Mouse (Mus musculus) splenic B cell, adult 2 months (primary cell): ENCODE measurements around the gene Lgalsl.
A peak's percentile ranks its signal among the peaks of the same experiment; 100 is the strongest.

ENCODE experiments used
- DNase-seq: peaks from one replicate; pipeline ENCODE4 v3.0.0-alpha.2; 2011; ENCODE audit warnings: low read depth, low spot score
- H3K27me3 ChIP-seq: 2 replicates; pipeline ENCODE4 v1.6.1; 2012; ENCODE audit warnings: mild to moderate bottlenecking, low read length, moderate library complexity, mixed read lengths; ENCODE audit not compliant: control insufficient read depth, poor library complexity, insufficient read depth, severe bottlenecking
- H3K36me3 ChIP-seq: 2 replicates; pipeline ENCODE4 v1.6.1; 2012; ENCODE audit warnings: mild to moderate bottlenecking, low read length, moderate library complexity, mixed read lengths; ENCODE audit not compliant: control insufficient read depth, poor library complexity, insufficient read depth, severe bottlenecking

Lgalsl gene

GRCm38 (mm10) chr11:20830686-20831505 is at the start of gene Lgalsl:
TSS of gene Lgalsl (minus strand) at chr11:20831056.
- H3K36me3 ChIP-seq, result no peaks in the 10 kb centered on the region
- no peaks in the 10 kb centered on the region; the same call in 1 of the 2 replicates for H3K27me3 ChIP-seq
- DNase-seq, result peak; percentile 43

- Histone ChIP-seq H3K27me3 (no peaks in the 10 kb centered on the region), H3K36me3 (no peaks in the 10 kb centered on the region)
- DNase-seq, result no peak
These were observed 47.8 kb upstream of the Lgalsl start for GRCm38 (mm10) chr11:20878644-20879043.

GRCm38 (mm10) chr11:20877578-20878096 is 46.8 kb upstream of the Lgalsl start:
- no peaks in the 10 kb centered on the region for H3K36me3 ChIP-seq
- H3K27me3 ChIP-seq, result no peaks in the 10 kb centered on the region
- DNase-seq, result no peak

DNA sequence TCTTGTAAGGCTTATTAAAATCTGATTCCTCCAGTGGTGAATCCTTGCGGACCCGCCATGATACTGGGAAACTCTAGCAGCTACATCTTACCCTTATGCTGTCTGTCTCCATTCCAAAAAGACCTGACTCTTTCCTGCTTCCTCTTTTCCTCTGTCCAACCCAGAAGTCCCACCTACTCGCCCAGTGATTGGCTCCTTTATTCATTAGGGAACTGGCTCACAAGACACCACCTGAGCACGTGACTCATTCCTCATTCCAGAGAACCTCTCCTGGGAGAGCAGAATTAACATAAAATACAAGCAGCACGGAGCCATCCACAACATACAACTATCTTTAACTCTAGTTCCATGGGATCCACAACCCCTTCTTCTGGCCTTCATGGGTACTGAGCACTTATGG is 42.5 kb upstream of the Lgalsl start:
- no peaks in the 10 kb centered on the region for H3K27me3 ChIP-seq
- no peak for DNase-seq
- H3K36me3 ChIP-seq, result no peaks in the 10 kb centered on the region

DNA sequence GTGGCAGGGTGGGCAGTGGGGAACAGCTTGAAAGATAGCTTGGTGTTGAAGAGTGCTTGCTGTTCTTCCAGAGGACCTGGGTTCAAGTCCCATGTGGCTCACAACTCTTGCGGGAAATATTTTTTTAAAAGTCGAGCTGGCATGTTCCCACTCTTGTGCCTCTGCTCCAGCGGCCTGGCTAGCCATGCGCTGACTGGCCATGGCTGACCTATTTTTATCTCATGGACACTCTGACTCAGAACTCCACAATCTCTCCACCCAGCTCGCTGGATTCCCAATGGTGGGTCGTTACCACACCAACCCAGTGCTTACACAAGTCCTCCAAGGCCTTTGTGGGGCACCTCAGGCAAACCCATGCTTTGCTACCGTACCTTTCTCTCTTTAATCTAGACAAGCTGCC is 42.1 kb upstream of the Lgalsl start:
- no peaks in the 10 kb centered on the region for H3K27me3 ChIP-seq
- H3K36me3 ChIP-seq, result no peaks in the 10 kb centered on the region
- no peak for DNase-seq

GRCm38 (mm10) chr11:20872444-20872843 is 41.6 kb upstream of the Lgalsl start:
- no peak for DNase-seq
- H3K36me3 ChIP-seq, result no peaks in the 10 kb centered on the region
- no peaks in the 10 kb centered on the region for H3K27me3 ChIP-seq

GRCm38 (mm10) chr11:20869927-20870326 is 39.1 kb upstream of the Lgalsl start:
- no peak for DNase-seq
- no peaks in the 10 kb centered on the region for H3K27me3 ChIP-seq
- no peaks in the 10 kb centered on the region for H3K36me3 ChIP-seq

DNA sequence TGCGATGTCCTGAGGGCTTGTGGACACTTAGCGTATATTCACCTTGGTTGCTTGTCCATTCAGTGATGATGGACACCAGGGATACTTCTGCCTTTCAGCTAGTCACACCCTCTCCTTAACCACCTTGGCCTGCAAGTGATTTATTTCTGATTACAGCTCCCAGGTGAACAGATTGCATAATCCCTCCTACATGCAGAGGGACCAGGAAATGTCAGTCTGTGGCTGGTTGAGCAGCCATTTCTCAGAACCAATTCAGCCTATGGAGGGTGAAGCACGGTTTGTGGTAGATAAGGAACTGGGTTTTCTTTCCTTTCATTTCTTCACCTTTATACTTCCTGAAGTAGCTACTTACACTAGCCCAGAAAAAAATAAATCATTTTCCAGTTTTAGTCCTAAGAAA is 34.6 kb upstream of the Lgalsl start:
- DNase-seq, result no peak
- no peaks in the 10 kb centered on the region for H3K27me3 ChIP-seq

DNA sequence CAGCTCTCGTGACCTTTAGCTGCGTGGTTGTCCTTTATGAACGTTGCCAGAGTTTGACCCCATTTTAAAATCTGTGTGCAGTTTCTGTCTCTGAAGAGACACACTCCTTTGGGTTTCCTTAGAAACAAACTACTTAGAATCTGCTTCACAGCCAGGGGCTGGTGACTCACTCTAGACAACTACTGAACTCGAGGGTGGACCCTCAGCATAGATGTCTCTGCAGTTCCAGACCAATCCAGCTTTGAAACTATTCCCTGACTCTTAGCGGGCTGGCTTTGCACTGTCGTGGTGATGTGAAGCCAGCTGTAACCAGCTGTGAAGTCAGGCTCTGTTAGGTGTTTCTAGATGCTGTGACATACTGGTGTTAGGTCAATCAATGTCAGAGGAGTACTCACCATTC is 33.8 kb upstream of the Lgalsl start:
- Histone ChIP-seq H3K27me3 (no peaks in the 10 kb centered on the region), H3K36me3 (no peaks in the 10 kb centered on the region)
- no peak for DNase-seq

More for the DNA sequence above, 34.6 kb upstream of the Lgalsl start:
- no peaks in the 10 kb centered on the region for H3K36me3 ChIP-seq

DNA sequence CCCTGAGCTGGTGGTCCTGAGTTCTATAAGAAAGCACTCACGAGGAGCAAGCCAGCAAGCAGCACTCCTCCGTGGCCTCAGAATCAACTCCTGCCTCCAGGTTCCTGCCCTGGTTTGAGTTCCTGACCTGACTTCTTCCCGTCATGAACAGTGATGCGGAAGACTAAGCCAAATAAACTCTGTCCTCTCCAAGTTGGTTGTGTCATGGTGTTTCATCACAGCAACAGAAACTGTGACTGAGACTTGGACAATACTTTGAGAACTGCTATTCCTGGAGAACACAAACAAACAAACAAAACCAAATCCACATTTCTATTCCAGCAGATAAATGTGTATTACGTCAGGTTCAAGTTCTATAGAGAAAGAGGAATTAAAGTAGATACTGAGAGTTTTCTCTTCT is 31.2 kb upstream of the Lgalsl start:
- Histone ChIP-seq H3K36me3 (no peaks in the 10 kb centered on the region), H3K27me3 (no peaks in the 10 kb centered on the region)
- DNase-seq, result no peak

GRCm38 (mm10) chr11:20860351-20860750 is 29.5 kb upstream of the Lgalsl start:
- H3K27me3 ChIP-seq, result no peaks in the 10 kb centered on the region
- no peaks in the 10 kb centered on the region for H3K36me3 ChIP-seq

DNA sequence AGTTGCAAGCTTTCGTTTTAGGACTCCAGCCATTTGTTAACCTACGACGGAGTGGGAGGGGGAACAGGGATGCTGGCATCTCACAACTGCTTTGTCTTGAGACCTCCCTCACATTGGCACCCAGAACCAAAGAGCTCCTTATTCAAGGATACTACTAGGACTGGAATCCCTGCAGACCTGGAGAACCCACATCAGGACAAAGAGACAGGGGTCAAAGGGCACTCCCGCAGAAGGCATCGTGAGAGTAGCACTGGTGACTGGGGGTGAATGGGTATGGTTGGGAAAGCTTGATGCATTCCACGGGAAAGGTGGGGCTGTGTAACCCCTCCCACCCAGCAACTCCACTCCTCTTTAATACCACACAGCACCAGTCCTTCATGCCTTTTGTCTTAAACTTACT is 29.0 kb upstream of the Lgalsl start:
- H3K36me3 ChIP-seq, result no peaks in the 10 kb centered on the region
- no peak for DNase-seq
- no peaks in the 10 kb centered on the region for H3K27me3 ChIP-seq

More at GRCm38 (mm10) chr11:20860351-20860750, 29.5 kb upstream of the Lgalsl start:
- no peak for DNase-seq

DNA sequence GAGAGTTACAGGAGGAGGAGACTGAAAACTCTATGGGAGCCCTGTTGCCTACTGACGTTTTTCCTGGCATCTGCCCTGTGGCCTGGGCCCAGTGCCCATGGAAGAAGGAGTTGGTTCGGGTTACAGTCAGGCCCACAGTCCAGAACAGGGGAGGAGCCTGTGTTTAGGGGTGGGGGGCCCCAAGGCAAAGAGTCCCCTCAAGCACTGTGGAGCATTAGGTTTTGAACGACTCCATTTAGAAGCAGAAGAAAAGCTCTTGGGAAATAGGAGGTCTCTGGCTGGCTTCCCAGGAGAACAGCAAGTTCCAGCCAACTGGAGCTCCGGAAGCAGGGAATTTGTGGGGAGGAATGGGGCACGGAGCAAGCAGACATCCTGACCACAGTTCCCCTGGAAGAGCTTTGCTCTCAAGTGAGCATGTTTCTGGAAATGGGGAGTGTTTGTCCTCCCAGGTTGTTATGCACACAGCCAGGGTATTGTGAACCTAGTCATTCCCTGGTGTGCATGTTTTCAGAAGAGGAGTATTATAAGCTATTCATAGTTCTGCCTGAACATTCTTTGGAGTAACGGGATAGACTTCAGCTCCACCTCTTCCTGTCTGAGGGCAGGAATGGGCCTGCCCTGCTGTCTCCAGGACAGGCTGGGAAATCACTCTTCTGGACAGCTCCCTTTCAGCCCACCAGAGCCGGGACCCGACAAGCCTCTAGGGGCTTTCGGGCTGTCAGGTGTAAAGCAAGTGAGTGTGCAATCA is 28.2 kb upstream of the Lgalsl start:
- no peak for DNase-seq
- Histone ChIP-seq H3K27me3 (no peaks in the 10 kb centered on the region), H3K36me3 (no peaks in the 10 kb centered on the region)

- no peak for DNase-seq
- Histone ChIP-seq H3K27me3 (no peaks in the 10 kb centered on the region), H3K36me3 (no peaks in the 10 kb centered on the region)
These were observed 27.1 kb upstream of the Lgalsl start for GRCm38 (mm10) chr11:20857921-20858320.
